Mouse (Mus musculus): ENCODE data around the gene Gm17655.

DNA sequence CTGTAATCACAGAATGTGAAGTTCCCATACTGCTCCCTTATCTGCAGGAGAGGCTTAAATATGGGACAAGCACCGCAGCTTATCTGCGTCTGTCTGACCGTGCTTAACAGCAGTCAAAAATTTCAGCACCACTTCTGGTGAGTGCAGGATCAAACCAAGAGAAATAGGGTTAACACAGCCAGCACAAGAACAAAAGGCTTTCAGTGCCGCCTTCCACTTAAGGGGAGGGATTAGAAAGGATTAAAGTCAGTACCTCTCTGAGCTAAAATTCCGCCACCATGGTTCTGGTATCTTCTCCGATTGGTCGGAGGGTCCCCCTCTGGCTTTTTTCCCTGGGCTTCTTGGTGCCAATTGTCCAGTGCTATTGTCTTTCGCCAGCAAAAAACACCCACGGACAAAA lies 49.0 kb downstream of the Gm17655 start:
- TF ChIP-seq POLR2A (IDR thresholded peaks at IDR 0.05; ENCODE audit: insufficient read depth, low read depth, low read length) (no peak), CTCF (IDR thresholded peaks at IDR 0.05) (no peak), EP300 (IDR thresholded peaks at IDR 0.05; ENCODE audit: insufficient read depth, low read depth, low read length) (no peak)

Measured in heart, adult 2 months (tissue).